Mouse (Mus musculus) stomach, postnatal 0 days (tissue): ENCODE measurements at regions not wholly inside any gene's neighbourhood (a gene's known extent, or its start where the extent isn't known, plus 50 kb on each side); places are given as distances from the start of the nearest gene placed in this dataset.

Experiments
- CTCF ChIP-seq: IDR thresholded peaks from 2 replicates; pipeline ENCODE4 v1.5.1; 2016; ENCODE audit warnings: antibody characterized with exemption, low read depth, mild to moderate bottlenecking, moderate library complexity
- EP300 ChIP-seq: optimal IDR thresholded peaks from 2 replicates; pipeline ENCODE3; 2016; ENCODE audit warnings: antibody characterized with exemption

- TF ChIP-seq CTCF: no peak
- TF ChIP-seq EP300: no peak
Observed at GRCm38 (mm10) chr7:62045743-62046451, 300.5 kb upstream of the Ndn start.
